Mouse (Mus musculus) heart, embryonic 11.5 days (tissue): ENCODE results near the gene 4930579F01Rik. TPM values are rescaled to one million over a fixed set of nuclear protein-coding genes. Genes with fewer than 3 reads are reported as not detected.

Source experiments
- ATAC-seq: fragments of 200-750 bp; cut with Nextera tagmentation; replicated peaks from 2 replicates; pipeline ENCODE4 v1.8.0; 2017; ENCODE audit warnings: moderate library complexity; ENCODE audit not compliant: insufficient number of reproducible peaks, low FRiP score, low TSS enrichment
- H3K27ac ChIP-seq: fragments of 300-500 bp; sonication (generic); 2 replicates; pipeline ENCODE4 v1.5.1; 2014; ENCODE audit warnings: mild to moderate bottlenecking, low read depth, low read length
- H3K27me3 ChIP-seq: fragments of 300-500 bp; sonication (generic); 2 replicates; pipeline ENCODE4 v1.6.1; 2014; ENCODE audit warnings: mild to moderate bottlenecking, low read length, mixed read lengths; ENCODE audit not compliant: control insufficient read depth, insufficient read depth
- H3K36me3 ChIP-seq: fragments of 300-500 bp; sonication (generic); 2 replicates; pipeline ENCODE4 v1.6.1; 2014; ENCODE audit warnings: mild to moderate bottlenecking, low read length, moderate library complexity, mixed read lengths; ENCODE audit not compliant: control insufficient read depth, insufficient read depth
- H3K4me1 ChIP-seq: fragments of 300-500 bp; sonication (generic); 2 replicates; pipeline ENCODE4 v1.6.1; 2014; ENCODE audit warnings: low read length; ENCODE audit not compliant: control insufficient read depth, insufficient read depth
- H3K4me2 ChIP-seq: fragments of 300-500 bp; sonication (generic); 2 replicates; pipeline ENCODE4 v1.6.1; 2014; ENCODE audit warnings: mild to moderate bottlenecking, moderate library complexity
- H3K4me3 ChIP-seq: fragments of 300-500 bp; sonication (generic); 2 replicates; pipeline ENCODE4 v1.5.1; 2014; ENCODE audit warnings: low read depth, low read length
- H3K9ac ChIP-seq: fragments of 300-500 bp; sonication (generic); 2 replicates; pipeline ENCODE4 v1.6.1; 2014; ENCODE audit warnings: mild to moderate bottlenecking, low read depth, low read length, moderate library complexity
- H3K9me3 ChIP-seq: fragments of 300-500 bp; sonication (generic); replicated peaks from 2 replicates; pipeline ENCODE4 v1.6.1; 2016; ENCODE audit warnings: low read length; ENCODE audit not compliant: control insufficient read depth
- WGBS: fragments of 180-500 bp; shearing (Covaris S2); extraction: QIAGEN DNeasy Blood & Tissue Kit; methylation state at CpG from one replicate; pipeline ENCODE4 v1.1.7; 2014; ENCODE audit not compliant: insufficient replicate concordance; 5-methylcytosine and 5-hydroxymethylcytosine counted together
- polyA plus RNA-seq: library from polyadenylated mRNA; unstranded; fragments of >200 nt; fragmentation: Nextera tagmentation; extraction: Ambion mirVana; gene quantifications from 2 replicates; pipeline ENCODE4 v1.2.1, GENCODE M21; 2014

4930579F01Rik gene
- polyA plus RNA-seq, 1 experiment from 2014 or later, result not detected

- WGBS, result 63% methylated on average over 4 of the region's 4 CpGs
- Histone ChIP-seq H3K27ac (no peak overlapping the region), H3K27me3 (no peaks in the 10 kb centered on the region)
Measured at GRCm38 (mm10) chr3:138185290-138185689, 8.3 kb downstream of the 4930579F01Rik start.

GRCm38 (mm10) chr3:138183371-138183770, 10.3 kb downstream of the 4930579F01Rik start:
- H3K9ac ChIP-seq, result no peak overlapping the region
- no peaks in the 10 kb centered on the region for H3K9me3 ChIP-seq
- no peaks in the 10 kb centered on the region for H3K4me1 ChIP-seq
- no peak overlapping the region for H3K4me2 ChIP-seq
- H3K4me3 ChIP-seq, result no peak overlapping the region
- no peaks in the 10 kb centered on the region for H3K27me3 ChIP-seq
- H3K27ac ChIP-seq, result no peak overlapping the region
- no peak for ATAC-seq
- WGBS, result 83% methylated on average over 7 of the region's 7 CpGs
- no peaks in the 10 kb centered on the region for H3K36me3 ChIP-seq

More at GRCm38 (mm10) chr3:138185290-138185689, 8.3 kb downstream of the 4930579F01Rik start:
- no peaks in the 10 kb centered on the region for H3K36me3 ChIP-seq
- no peak overlapping the region for H3K4me3 ChIP-seq
- H3K4me2 ChIP-seq, result no peak overlapping the region
- H3K9me3 ChIP-seq, result no peaks in the 10 kb centered on the region
- no peaks in the 10 kb centered on the region for H3K4me1 ChIP-seq
- no peak overlapping the region for H3K9ac ChIP-seq
- ATAC-seq, result no peak

- no peak for ATAC-seq
- Histone ChIP-seq H3K4me1 (no peaks in the 10 kb centered on the region), H3K9me3 (no peaks in the 10 kb centered on the region), H3K27me3 (no peaks in the 10 kb centered on the region), H3K4me3 (no peak overlapping the region), H3K27ac (no peak overlapping the region), H3K9ac (no peak overlapping the region), H3K36me3 (no peaks in the 10 kb centered on the region), H3K4me2 (no peak overlapping the region)
- 70% methylated on average over 2 of the region's 2 CpGs for WGBS
Measured at GRCm38 (mm10) chr3:138182019-138182418, 11.6 kb downstream of the 4930579F01Rik start.

- 73% methylated on average over 6 of the region's 6 CpGs for WGBS
- no peaks in the 10 kb centered on the region for H3K4me1 ChIP-seq
- no peak for ATAC-seq
- no peaks in the 10 kb centered on the region for H3K9me3 ChIP-seq
- no peaks in the 10 kb centered on the region for H3K36me3 ChIP-seq
- no peak overlapping the region for H3K4me2 ChIP-seq
- H3K4me3 ChIP-seq, result no peak overlapping the region
- no peak overlapping the region for H3K9ac ChIP-seq
- no peak overlapping the region for H3K27ac ChIP-seq
- no peaks in the 10 kb centered on the region for H3K27me3 ChIP-seq
Measured at GRCm38 (mm10) chr3:138175551-138175950, 18.1 kb downstream of the 4930579F01Rik start.

- 72% methylated on average over 10 of the region's 10 CpGs for WGBS
- no peak overlapping the region for H3K4me2 ChIP-seq
- H3K27ac ChIP-seq, result no peak overlapping the region
- no peaks in the 10 kb centered on the region for H3K36me3 ChIP-seq
- no peak overlapping the region for H3K4me3 ChIP-seq
- ATAC-seq, result no peak
- no peaks in the 10 kb centered on the region for H3K4me1 ChIP-seq
- H3K27me3 ChIP-seq, result no peaks in the 10 kb centered on the region
- no peak overlapping the region for H3K9ac ChIP-seq
- H3K9me3 ChIP-seq, result no peaks in the 10 kb centered on the region
Measured at GRCm38 (mm10) chr3:138173291-138173690, 20.3 kb downstream of the 4930579F01Rik start.

- Histone ChIP-seq H3K4me1 (no peaks in the 10 kb centered on the region), H3K9ac (no peak overlapping the region), H3K27ac (no peak overlapping the region), H3K4me3 (no peak overlapping the region), H3K27me3 (no peaks in the 10 kb centered on the region), H3K9me3 (no peaks in the 10 kb centered on the region), H3K4me2 (no peak overlapping the region), H3K36me3 (no peaks in the 10 kb centered on the region)
- no peak for ATAC-seq
- WGBS, result 59% methylated on average over 4 of the region's 4 CpGs
Measured at GRCm38 (mm10) chr3:138162553-138163183, 31.0 kb downstream of the 4930579F01Rik start.

- Histone ChIP-seq H3K27me3 (no peaks in the 10 kb centered on the region), H3K4me2 (no peak overlapping the region), H3K4me3 (no peak overlapping the region), H3K4me1 (no peaks in the 10 kb centered on the region), H3K27ac (no peak overlapping the region), H3K9ac (no peak overlapping the region), H3K9me3 (no peaks in the 10 kb centered on the region), H3K36me3 (no peaks in the 10 kb centered on the region)
- 83% methylated on average over 10 of the region's 10 CpGs for WGBS
- ATAC-seq, result no peak
Measured at GRCm38 (mm10) chr3:138161623-138162022, 32.0 kb downstream of the 4930579F01Rik start.

GRCm38 (mm10) chr3:138156651-138157050, 37.0 kb downstream of the 4930579F01Rik start:
- H3K27me3 ChIP-seq, result no peaks in the 10 kb centered on the region
- H3K36me3 ChIP-seq, result 0 out of 2 replicates have a peak, but pooled peaks cover 9% of the 10 kb centered on the region
- ATAC-seq, result no peak
- no peak overlapping the region for H3K4me3 ChIP-seq
- 75% methylated on average over 10 of the region's 10 CpGs for WGBS
- no peak overlapping the region for H3K9ac ChIP-seq
- H3K9me3 ChIP-seq, result no peaks in the 10 kb centered on the region
- no peak overlapping the region for H3K4me2 ChIP-seq
- H3K27ac ChIP-seq, result no peak overlapping the region
- no peaks in the 10 kb centered on the region for H3K4me1 ChIP-seq

- no peak for ATAC-seq
- H3K9ac ChIP-seq, result no peak overlapping the region
- H3K9me3 ChIP-seq, result no peaks in the 10 kb centered on the region
- H3K27me3 ChIP-seq, result no peaks in the 10 kb centered on the region
- peaks cover 12% of the 10 kb centered on the region; the same call in 1 of the 2 replicates for H3K36me3 ChIP-seq
- WGBS, result 81% methylated on average over 4 of the region's 4 CpGs
- no peak overlapping the region for H3K27ac ChIP-seq
- no peaks in the 10 kb centered on the region for H3K4me1 ChIP-seq
- H3K4me2 ChIP-seq, result no peak overlapping the region
- no peak overlapping the region for H3K4me3 ChIP-seq
Measured at GRCm38 (mm10) chr3:138155062-138155461, 38.6 kb downstream of the 4930579F01Rik start.
